ENCODE assay signal across 15 mouse cellular contexts in genomic region chr2:93446606-93447353, GRCm38 (mm10). TPM values are rescaled to one million over a fixed set of nuclear protein-coding genes. Genes with fewer than 3 reads are reported as not detected.
DNase-seq lines count a peak whose midpoint lies in the region; ATAC-seq and TF ChIP-seq lines count a peak whose summit lies in the region.
"Had no signal": no experiment of that assay in that cellular context is flagged by ENCODE, and none has a peak within 500 bp of the region (broad histone marks: within the 10 kb centered on the region; RNA-seq: fewer than 3 reads in every experiment).

No protein-coding gene starts in this region.

- H3K4me1 ChIP-seq in forebrain, embryonic 12.5 days, result peaks cover 13% of the 10 kb centered on the region
- no peaks in the 10 kb centered on the region for H3K4me1 ChIP-seq in forebrain, embryonic 13.5 days
- H3K4me1 ChIP-seq in midbrain, embryonic 10.5 days, result peaks cover 35% of the 10 kb centered on the region
- no peaks in the 10 kb centered on the region for H3K4me1 ChIP-seq in midbrain, postnatal 0 days (ENCODE audit: insufficient read depth, low read length)
- peaks cover 63% of the 10 kb centered on the region for H3K4me1 ChIP-seq in intestine, embryonic 15.5 days (replicated peaks)

- WGBS in forebrain, embryonic 12.5 days, result 63% methylated on average over 13 of the region's 13 CpGs
- 58% methylated on average over 13 of the region's 13 CpGs for WGBS in forebrain, embryonic 13.5 days
- WGBS in midbrain, embryonic 10.5 days, result 56% methylated on average over 13 of the region's 13 CpGs
- WGBS in midbrain, postnatal 0 days, result 54% methylated on average over 13 of the region's 13 CpGs
- 66% methylated on average over 13 of the region's 13 CpGs for WGBS in intestine, embryonic 15.5 days

- ATAC-seq in forebrain, embryonic 12.5 days (ENCODE audit: low FRiP score), result no peak
- no peak for ATAC-seq in forebrain, embryonic 13.5 days
- ATAC-seq in midbrain, postnatal 0 days (ENCODE audit: low FRiP score), result no peak
- no peak for ATAC-seq in intestine, embryonic 15.5 days

- no peak for DNase-seq in midbrain, embryonic 10.5 days (ENCODE audit: low spot score)
- DNase-seq in midbrain, postnatal 0 days (ENCODE audit: low spot score), result no peak
- DNase-seq in splenic B cell, adult 2 months (ENCODE audit: low read depth, low spot score), result peak; percentile 36
- no peak for DNase-seq in spleen, postnatal 10 days (ENCODE audit: low spot score in 2 of 2)
- DNase-seq in cerebellum, postnatal 10 days, result no peak
- DNase-seq: heart, postnatal 4 days; lung, postnatal 4 days; midbrain, embryonic 14.5 days; thymus, adult 18-20 months had no signal

- no peaks in the 10 kb centered on the region for H3K27me3 ChIP-seq in forebrain, embryonic 12.5 days
- H3K27me3 ChIP-seq in forebrain, embryonic 13.5 days, result no peaks in the 10 kb centered on the region
- peaks cover 30% of the 10 kb centered on the region for H3K27me3 ChIP-seq in midbrain, embryonic 10.5 days (ENCODE audit: low read depth, poor library complexity, severe bottlenecking)
- no peaks in the 10 kb centered on the region for H3K27me3 ChIP-seq in midbrain, postnatal 0 days (ENCODE audit: insufficient read depth, low read length)
- no peaks in the 10 kb centered on the region for H3K27me3 ChIP-seq in intestine, embryonic 15.5 days (replicated peaks)
- no peaks in the 10 kb centered on the region for H3K27me3 ChIP-seq in splenic B cell, adult 2 months (ENCODE audit: control insufficient read depth, insufficient read depth, low read length, poor library complexity, severe bottlenecking)
- H3K27me3 ChIP-seq: limb, embryonic 12.5 days had no signal

- H3K4me3 ChIP-seq in forebrain, embryonic 12.5 days (replicated peaks), result no peak overlapping the region
- no peak overlapping the region for H3K4me3 ChIP-seq in forebrain, embryonic 13.5 days
- no peak overlapping the region for H3K4me3 ChIP-seq in midbrain, embryonic 10.5 days
- H3K4me3 ChIP-seq in midbrain, postnatal 0 days (ENCODE audit: low read depth, low read length), result no peak overlapping the region
- H3K4me3 ChIP-seq in intestine, embryonic 15.5 days (replicated peaks), result no peak overlapping the region
- H3K4me3 ChIP-seq: heart, embryonic 10.5 days; limb, embryonic 12.5 days; neural tube, embryonic 12.5 days had no signal

- H3K9ac ChIP-seq in forebrain, embryonic 12.5 days, result 0 out of 2 replicates have a peak overlapping the region, but pooled peaks have one; percentile 8
- no peak overlapping the region for H3K9ac ChIP-seq in forebrain, embryonic 13.5 days
- no peak overlapping the region for H3K9ac ChIP-seq in midbrain, postnatal 0 days (replicated peaks; ENCODE audit: low read length, poor library complexity, severe bottlenecking)
- 0 out of 2 replicates have a peak overlapping the region, but pooled peaks have one; percentile 5 for H3K9ac ChIP-seq in intestine, embryonic 15.5 days
- H3K9ac ChIP-seq: limb, embryonic 12.5 days; neural tube, embryonic 12.5 days had no signal

- H3K4me2 ChIP-seq in forebrain, embryonic 12.5 days, result no peak overlapping the region
- no peak overlapping the region for H3K4me2 ChIP-seq in forebrain, embryonic 13.5 days
- H3K4me2 ChIP-seq in midbrain, postnatal 0 days (ENCODE audit: low read depth, low read length, poor library complexity, severe bottlenecking), result no peak overlapping the region
- H3K4me2 ChIP-seq in intestine, embryonic 15.5 days (replicated peaks), result no peak overlapping the region
- H3K4me2 ChIP-seq: limb, embryonic 12.5 days; neural tube, embryonic 12.5 days had no signal

- H3K36me3 ChIP-seq in forebrain, embryonic 12.5 days (replicated peaks), result no peaks in the 10 kb centered on the region
- H3K36me3 ChIP-seq in forebrain, embryonic 13.5 days (ENCODE audit: poor library complexity, severe bottlenecking), result no peaks in the 10 kb centered on the region
- no peaks in the 10 kb centered on the region for H3K36me3 ChIP-seq in midbrain, embryonic 10.5 days
- no peaks in the 10 kb centered on the region for H3K36me3 ChIP-seq in midbrain, postnatal 0 days (ENCODE audit: insufficient read depth, low read length)
- no peaks in the 10 kb centered on the region for H3K36me3 ChIP-seq in intestine, embryonic 15.5 days
- peaks cover 3% of the 10 kb centered on the region for H3K36me3 ChIP-seq in splenic B cell, adult 2 months (ENCODE audit: control insufficient read depth, insufficient read depth, low read length, poor library complexity, severe bottlenecking)
- H3K36me3 ChIP-seq: heart, embryonic 10.5 days; limb, embryonic 12.5 days; neural tube, embryonic 12.5 days had no signal

- TF ChIP-seq CTCF in midbrain, postnatal 0 days (IDR thresholded peaks at IDR 0.05), result no peak

- H3K27ac ChIP-seq in forebrain, embryonic 12.5 days, result no peak overlapping the region
- no peak overlapping the region for H3K27ac ChIP-seq in forebrain, embryonic 13.5 days
- peak overlapping the region; percentile 58 for H3K27ac ChIP-seq in midbrain, embryonic 10.5 days (replicated peaks)
- no peak overlapping the region for H3K27ac ChIP-seq in midbrain, postnatal 0 days (ENCODE audit: low read depth, low read length)
- no peak overlapping the region for H3K27ac ChIP-seq in intestine, embryonic 15.5 days
- H3K27ac ChIP-seq: limb, embryonic 12.5 days; neural tube, embryonic 12.5 days had no signal

- H3K9me3 ChIP-seq in forebrain, embryonic 12.5 days, result no peaks in the 10 kb centered on the region
- no peaks in the 10 kb centered on the region for H3K9me3 ChIP-seq in forebrain, embryonic 13.5 days (replicated peaks)
- no peaks in the 10 kb centered on the region for H3K9me3 ChIP-seq in midbrain, embryonic 10.5 days (replicated peaks)
- H3K9me3 ChIP-seq in midbrain, postnatal 0 days (ENCODE audit: low read length), result no peaks in the 10 kb centered on the region
- H3K9me3 ChIP-seq in intestine, embryonic 15.5 days, result no peaks in the 10 kb centered on the region
- H3K9me3 ChIP-seq: heart, embryonic 10.5 days; limb, embryonic 12.5 days; neural tube, embryonic 12.5 days had no signal

RNA-seq across cellular contexts. Expression of gene Cd82, which starts 16.2 kb away (rescaled TPM):
- 9.1 and 10.6 TPM in 2 replicates for polyA plus RNA-seq in forebrain, embryonic 12.5 days (2016; fragmentation: Nextera tagmentation; extraction: Ambion mirVana)
- polyA plus RNA-seq in forebrain, embryonic 13.5 days (2015; fragmentation: Nextera tagmentation; extraction: Ambion mirVana), result 12.0 and 14.8 TPM in 2 replicates
- polyA plus RNA-seq in midbrain, embryonic 10.5 days (2016; fragmentation: Nextera tagmentation; extraction: Ambion mirVana), result 5.1 and 5.9 TPM in 2 replicates
- total RNA-seq in midbrain, postnatal 0 days (2014; rRNA removed), result 9.2 and 11.4 TPM in 2 replicates
- 14.5 and 14.8 TPM in 2 replicates for polyA plus RNA-seq in midbrain, postnatal 0 days (2015; fragmentation: Nextera tagmentation; extraction: Ambion mirVana)
- polyA plus RNA-seq in intestine, embryonic 15.5 days (2015; fragmentation: Nextera tagmentation; extraction: Ambion mirVana), result 106 and 127 TPM in 2 replicates

Comparison
In these comparisons a context has a peak if more than half of its experiments do, and no peak if none do; other contexts are left out.
1. H3K9ac ChIP-seq: peak in forebrain, embryonic 12.5 days (single experiment) and intestine, embryonic 15.5 days (single experiment); none in forebrain, embryonic 13.5 days (single experiment) and midbrain, postnatal 0 days (single experiment).